Mouse (Mus musculus): Measurements from ENCODE around the gene Rad51b. TPM values are rescaled to one million over a fixed set of nuclear protein-coding genes. Genes with fewer than 3 reads are reported as not detected.
A peak's percentile ranks its signal among the peaks of the same experiment; 100 is the strongest.

The Rad51b gene
- total and polyA plus RNA-seq, 2 experiments from 2014 or later = 1.1 TPM

DNA sequence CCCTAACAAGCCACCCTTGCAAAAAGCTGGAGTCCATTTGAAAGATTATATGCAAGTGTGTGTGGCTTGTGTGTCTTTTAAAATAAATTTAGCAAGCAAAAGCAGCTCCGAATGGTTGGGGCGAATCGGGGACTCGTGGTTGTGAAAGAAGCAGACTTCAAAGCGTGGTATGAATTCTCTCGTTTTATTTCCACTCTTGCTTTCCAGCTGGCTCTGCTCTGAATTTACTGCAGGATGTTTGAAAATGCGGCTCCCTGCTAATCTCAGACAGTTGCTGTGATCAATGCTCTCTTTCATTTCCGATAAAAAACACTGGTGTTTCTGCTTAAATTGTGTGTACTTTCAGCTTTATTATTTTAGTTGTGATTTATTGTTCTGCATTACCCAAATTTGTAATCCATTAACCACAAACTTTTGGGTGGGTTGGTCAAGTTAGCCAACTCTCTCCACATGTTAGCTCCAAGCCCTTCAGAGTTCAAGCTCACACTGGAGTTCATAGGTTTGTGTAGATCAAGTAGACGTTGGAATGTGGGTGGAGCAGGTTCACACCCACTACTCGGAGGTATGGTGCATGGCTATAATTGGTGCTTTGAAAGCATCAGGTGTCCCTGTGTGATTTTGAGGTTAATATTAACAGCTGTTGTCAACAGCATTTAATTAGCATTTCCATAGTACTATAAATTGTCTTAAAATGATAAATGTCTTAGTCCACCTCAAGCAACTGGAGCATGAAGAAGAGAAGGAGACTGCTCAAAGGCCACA, 366.2 kb downstream of the Rad51b start:
- no peak for ATAC-seq
- no peaks in the 10 kb centered on the region for H3K27me3 ChIP-seq (ENCODE audit: insufficient read depth, low read length)
- H3K9me3 ChIP-seq (ENCODE audit: low read length) = no peaks in the 10 kb centered on the region
- peak overlapping the region; percentile 16; the same call in 1 of the 2 replicates for H3K27ac ChIP-seq
- H3K4me1 ChIP-seq (ENCODE audit: insufficient read depth, low read length) = peaks cover 8% of the 10 kb centered on the region; the same call in 1 of the 2 replicates
- no peak overlapping the region for H3K4me3 ChIP-seq (ENCODE audit: low read length)
- 62% methylated on average over 10 of the region's 10 CpGs for WGBS
- H3K36me3 ChIP-seq (ENCODE audit: insufficient read depth, low read length) = no peaks in the 10 kb centered on the region
- peak; percentile 38 for DNase-seq (ENCODE audit: low spot score)
- no peak for TF ChIP-seq CTCF (IDR thresholded peaks at IDR 0.05; ENCODE audit: low read depth)
- H3K4me2 ChIP-seq (ENCODE audit: low read depth, low read length) = no peak overlapping the region
- no peak overlapping the region for H3K9ac ChIP-seq (replicated peaks; ENCODE audit: low read length)

DNA sequence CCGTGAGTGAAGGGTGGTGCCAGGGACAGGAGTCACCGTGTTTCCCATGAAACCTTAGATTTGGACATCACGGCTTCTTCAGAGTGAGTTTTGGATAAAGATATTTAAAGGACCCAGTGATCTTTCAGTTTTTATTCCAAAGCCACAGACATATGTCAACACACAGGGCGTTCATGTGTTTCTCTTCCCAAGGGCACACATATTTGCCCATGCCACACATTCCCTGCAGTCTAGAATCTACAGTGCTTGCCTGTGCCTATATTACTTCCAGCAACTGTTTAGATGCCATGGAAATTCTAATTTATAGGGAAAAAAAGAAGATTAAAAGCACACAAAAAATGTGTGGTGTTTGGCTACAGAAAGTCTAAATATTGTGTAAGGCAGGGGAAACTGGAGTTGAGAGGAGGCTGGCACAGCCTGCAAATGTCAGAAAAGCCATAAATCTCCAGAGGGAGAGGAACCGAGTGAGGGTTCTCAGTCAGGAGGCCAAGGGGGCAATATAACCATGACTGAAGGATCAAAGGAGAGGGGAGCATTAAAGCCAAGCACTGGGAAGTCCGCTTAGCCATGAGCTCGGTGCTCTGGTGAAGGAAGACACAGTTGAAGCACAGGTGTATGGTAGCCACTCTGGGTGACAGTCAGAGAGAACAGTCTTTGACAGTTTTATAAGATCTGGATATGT, 367.0 kb downstream of the Rad51b start:
- TF ChIP-seq CTCF (IDR thresholded peaks at IDR 0.05; ENCODE audit: low read depth) = no peak
- Histone ChIP-seq H3K9me3 (ENCODE audit: low read length) (no peaks in the 10 kb centered on the region), H3K4me3 (ENCODE audit: low read length) (no peak overlapping the region), H3K4me1 (ENCODE audit: insufficient read depth, low read length) (peaks cover 8% of the 10 kb centered on the region; the same call in 1 of the 2 replicates), H3K27ac (no peak overlapping the region; the same call in 1 of the 2 replicates), H3K36me3 (ENCODE audit: insufficient read depth, low read length) (no peaks in the 10 kb centered on the region), H3K27me3 (ENCODE audit: insufficient read depth, low read length) (no peaks in the 10 kb centered on the region), H3K4me2 (ENCODE audit: low read depth, low read length) (no peak overlapping the region), H3K9ac (replicated peaks; ENCODE audit: low read length) (no peak overlapping the region)
- DNase-seq (ENCODE audit: low spot score) (no peak), ATAC-seq (no peak)
- 73% methylated on average over 7 of the region's 7 CpGs for WGBS

DNA sequence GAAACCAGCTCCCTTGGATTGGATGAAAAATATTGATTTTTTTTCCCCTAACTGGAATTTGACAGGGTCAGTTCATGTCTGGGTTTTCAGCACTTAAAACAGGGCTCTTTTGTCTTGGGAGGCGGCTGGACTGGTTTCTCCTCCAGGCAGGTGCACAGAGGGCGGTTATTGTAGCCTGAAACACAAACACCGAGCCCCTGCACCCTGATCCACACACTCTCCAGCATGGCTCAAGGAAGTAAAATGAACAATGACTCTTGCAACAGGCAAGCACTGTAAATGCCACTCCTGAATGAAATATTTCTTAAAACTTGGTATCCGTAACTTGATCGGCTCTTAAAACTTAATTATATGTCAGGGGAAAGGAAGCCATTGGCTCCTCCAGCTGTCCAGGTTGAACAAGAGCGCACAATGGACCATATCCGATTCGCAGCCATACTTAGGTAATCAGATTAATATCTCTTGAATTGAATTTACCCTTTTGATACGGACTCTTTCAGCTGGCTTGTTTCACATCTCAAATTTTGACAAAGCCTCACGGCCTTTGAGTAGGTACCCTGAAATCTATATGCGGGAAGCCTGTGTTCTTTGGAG, 377.9 kb downstream of the Rad51b start:
- Histone ChIP-seq H3K9me3 (ENCODE audit: low read length) (no peaks in the 10 kb centered on the region), H3K27me3 (ENCODE audit: insufficient read depth, low read length) (no peaks in the 10 kb centered on the region), H3K36me3 (ENCODE audit: insufficient read depth, low read length) (no peaks in the 10 kb centered on the region), H3K9ac (replicated peaks; ENCODE audit: low read length) (no peak overlapping the region), H3K27ac (no peak overlapping the region), H3K4me1 (ENCODE audit: insufficient read depth, low read length) (no peaks in the 10 kb centered on the region), H3K4me3 (ENCODE audit: low read length) (no peak overlapping the region), H3K4me2 (ENCODE audit: low read depth, low read length) (no peak overlapping the region)
- DNase-seq (ENCODE audit: low spot score) (no peak), ATAC-seq (no peak)
- TF ChIP-seq CTCF (IDR thresholded peaks at IDR 0.05; ENCODE audit: low read depth) = no peak
- 72% methylated on average over 11 of the region's 11 CpGs for WGBS

DNA sequence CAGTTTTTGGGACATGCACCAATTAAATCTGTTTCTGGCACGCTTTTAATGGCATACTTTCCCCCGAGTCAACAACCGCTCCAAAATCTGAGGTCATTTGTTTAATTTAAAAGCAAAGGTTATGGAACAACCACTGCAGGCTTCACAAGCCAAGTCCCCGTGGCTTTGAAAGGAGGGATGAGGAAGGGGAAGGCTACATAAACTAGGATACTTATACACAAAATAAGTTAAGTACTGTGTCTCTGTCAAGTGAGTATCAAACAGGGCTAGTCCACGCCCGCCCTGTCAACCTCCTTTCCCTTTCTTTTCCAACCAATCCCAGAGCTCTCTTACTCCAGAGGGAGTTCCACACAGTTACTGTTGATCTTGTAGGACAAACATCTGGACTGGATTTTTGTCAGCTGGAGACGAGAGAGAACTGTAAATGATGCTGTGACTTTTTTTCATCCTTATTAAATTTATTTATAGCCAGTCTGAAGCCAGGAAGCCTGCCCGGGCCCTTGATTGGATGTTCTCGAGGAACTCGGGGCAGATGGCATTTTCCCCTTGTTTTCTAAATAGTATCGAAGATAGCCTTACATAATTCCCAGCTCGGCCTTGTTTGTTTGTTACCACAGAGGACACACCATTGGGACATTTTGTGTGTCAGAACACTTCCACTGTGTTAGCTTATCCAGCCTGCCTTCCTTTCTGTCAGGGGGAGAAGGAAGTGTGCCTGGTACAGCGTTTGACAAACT, 378.5 kb downstream of the Rad51b start:
- Histone ChIP-seq H3K27me3 (ENCODE audit: insufficient read depth, low read length) (no peaks in the 10 kb centered on the region), H3K9me3 (ENCODE audit: low read length) (no peaks in the 10 kb centered on the region), H3K4me1 (ENCODE audit: insufficient read depth, low read length) (no peaks in the 10 kb centered on the region), H3K9ac (replicated peaks; ENCODE audit: low read length) (no peak overlapping the region), H3K27ac (no peak overlapping the region), H3K4me3 (ENCODE audit: low read length) (no peak overlapping the region), H3K36me3 (ENCODE audit: insufficient read depth, low read length) (no peaks in the 10 kb centered on the region), H3K4me2 (ENCODE audit: low read depth, low read length) (no peak overlapping the region)
- ATAC-seq (no peak), DNase-seq (ENCODE audit: low spot score) (no peak)
- WGBS = 71% methylated on average over 13 of the region's 13 CpGs
- no peak for TF ChIP-seq CTCF (IDR thresholded peaks at IDR 0.05; ENCODE audit: low read depth)

DNA sequence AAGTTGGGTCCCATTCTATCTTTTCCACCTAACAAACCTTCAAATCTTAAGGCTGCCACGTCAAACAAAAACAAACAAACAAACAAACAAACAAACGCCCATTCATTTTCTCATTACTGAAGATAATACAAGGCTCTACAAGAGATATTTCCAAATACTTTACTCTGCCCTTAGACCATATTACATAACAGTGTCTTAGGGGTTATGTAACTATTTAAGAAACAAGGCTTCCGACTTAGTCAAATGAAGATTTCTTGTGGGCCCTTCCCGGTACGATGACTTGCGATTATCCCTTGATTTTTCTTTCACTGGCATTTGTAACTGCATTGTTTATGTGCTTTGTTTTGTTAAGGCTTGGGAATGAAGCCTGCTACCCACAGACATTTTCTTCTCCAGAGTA, 379.2 kb downstream of the Rad51b start:
- Histone ChIP-seq H3K27ac (no peak overlapping the region), H3K9ac (replicated peaks; ENCODE audit: low read length) (no peak overlapping the region), H3K27me3 (ENCODE audit: insufficient read depth, low read length) (no peaks in the 10 kb centered on the region), H3K4me1 (ENCODE audit: insufficient read depth, low read length) (no peaks in the 10 kb centered on the region), H3K36me3 (ENCODE audit: insufficient read depth, low read length) (no peaks in the 10 kb centered on the region), H3K4me2 (ENCODE audit: low read depth, low read length) (no peak overlapping the region), H3K9me3 (ENCODE audit: low read length) (no peaks in the 10 kb centered on the region), H3K4me3 (ENCODE audit: low read length) (no peak overlapping the region)
- TF ChIP-seq CTCF (IDR thresholded peaks at IDR 0.05; ENCODE audit: low read depth) = no peak
- DNase-seq (ENCODE audit: low spot score) (no peak), ATAC-seq (no peak)
- 87% methylated on average over 6 of the region's 6 CpGs for WGBS

DNA sequence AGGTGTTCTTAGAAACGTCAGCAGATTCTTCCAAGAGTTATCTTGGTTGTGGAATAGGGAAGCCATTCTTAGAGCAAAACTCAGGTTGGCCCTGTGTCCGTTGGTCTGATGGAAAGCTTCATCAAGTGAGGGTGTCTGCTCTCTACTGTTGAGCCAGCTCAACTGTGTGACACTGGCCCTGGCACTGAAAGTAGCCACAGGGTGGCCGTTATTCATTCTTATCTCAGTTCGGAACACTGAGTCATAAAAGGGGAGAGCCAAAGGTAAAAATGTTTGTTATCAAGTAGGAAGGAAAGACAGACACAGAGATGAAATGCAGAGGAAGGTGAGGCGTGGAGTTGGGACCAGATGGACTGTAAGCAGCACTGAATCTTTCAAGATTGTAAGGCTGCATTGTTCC, 379.8 kb downstream of the Rad51b start:
- Histone ChIP-seq H3K9ac (replicated peaks; ENCODE audit: low read length) (no peak overlapping the region), H3K4me2 (ENCODE audit: low read depth, low read length) (no peak overlapping the region), H3K27me3 (ENCODE audit: insufficient read depth, low read length) (no peaks in the 10 kb centered on the region), H3K4me3 (ENCODE audit: low read length) (no peak overlapping the region), H3K27ac (no peak overlapping the region), H3K4me1 (ENCODE audit: insufficient read depth, low read length) (no peaks in the 10 kb centered on the region), H3K9me3 (ENCODE audit: low read length) (no peaks in the 10 kb centered on the region), H3K36me3 (ENCODE audit: insufficient read depth, low read length) (no peaks in the 10 kb centered on the region)
- no peak for ATAC-seq
- WGBS = 80% methylated on average over 5 of the region's 5 CpGs
- no peak for DNase-seq (ENCODE audit: low spot score)
- TF ChIP-seq CTCF (IDR thresholded peaks at IDR 0.05; ENCODE audit: low read depth) = no peak
